Mouse (Mus musculus) megakaryocyte, embryonic 14.5 days (primary cell): Measurements from ENCODE around the gene Gng7. TPM values are rescaled to one million over a fixed set of nuclear protein-coding genes. Genes with fewer than 3 reads are reported as not detected.
"Not testable (repeated sequence)": the region's sequence is repeated elsewhere in the genome, so short reads cannot be mapped to it uniquely, and the experiment has no call there.

Experiments
- H3K27me3 ChIP-seq: replicated peaks from 2 replicates; pipeline ENCODE3; 2012; ENCODE audit warnings: inconsistent platforms
- H3K36me3 ChIP-seq: replicated peaks from 2 replicates; pipeline ENCODE3; 2012; ENCODE audit warnings: low read length, inconsistent platforms, mixed read lengths
- H3K4me1 ChIP-seq: 2 replicates; pipeline ENCODE4 v1.6.1; 2012; ENCODE audit warnings: inconsistent platforms
- H3K4me3 ChIP-seq: replicated peaks from 2 replicates; pipeline ENCODE3; 2012; ENCODE audit warnings: moderate library complexity, mild to moderate bottlenecking, inconsistent platforms
- H3K9me3 ChIP-seq: 2 replicates; pipeline ENCODE4 v1.6.1; 2012; ENCODE audit warnings: inconsistent platforms
- FLI1 ChIP-seq: IDR thresholded peaks from 2 replicates; pipeline ENCODE4 v1.6.1; 2012; ENCODE audit warnings: low read length, inconsistent platforms, mixed read lengths
- GATA1 ChIP-seq: IDR thresholded peaks from 3 replicates; pipeline ENCODE4 v1.6.1; 2012; ENCODE audit warnings: mixed read lengths, low read length, inconsistent platforms, borderline replicate concordance
- polyA plus RNA-seq: library from polyadenylated mRNA; stranded (reverse); fragments of >175 nt; gene quantifications from 2 replicates; pipeline ENCODE4 v1.2.3, GENCODE M21; 2012; ENCODE audit warnings: low replicate concordance; ENCODE audit not compliant: insufficient read depth

The Gng7 gene
- 0.41 and 1.1 TPM in 2 replicates for polyA plus RNA-seq

GRCm38 (mm10) chr10:81014393-81015384 is at the start of gene Gng7:
Gene Gng7, minus strand, starts transcription at chr10:81014945.
- Histone ChIP-seq H3K36me3 (no peaks in the 10 kb centered on the region), H3K4me3 (peak within 1 kb of the TSS; percentile 86), H3K27me3 (peaks cover 25% of the 10 kb centered on the region), H3K9me3 (no peaks in the 10 kb centered on the region), H3K4me1 (peaks cover 30% of the 10 kb centered on the region)
- no peak for TF ChIP-seq FLI1
- no peak for TF ChIP-seq GATA1

DNA sequence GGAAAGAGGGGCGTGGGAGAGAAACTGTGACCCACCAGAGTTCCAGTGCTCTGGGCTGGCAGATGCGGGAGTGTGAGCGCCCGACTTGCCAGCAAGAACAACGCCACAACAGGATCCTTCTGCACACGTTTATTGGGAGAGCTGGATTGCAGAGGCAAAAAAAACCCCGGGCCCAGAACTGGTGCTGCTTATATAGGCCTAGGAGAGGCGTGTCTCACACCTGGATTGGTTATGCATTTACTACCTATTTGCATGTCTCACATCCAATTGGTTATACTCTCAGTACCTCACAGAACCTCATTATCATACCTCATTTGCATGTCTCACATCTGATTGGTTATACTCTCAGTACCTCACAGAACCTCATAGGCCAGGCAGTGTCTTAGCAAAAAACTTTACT is 49.8 kb upstream of the Gng7 start:
- not testable (repeated sequence) for H3K27me3 ChIP-seq, H3K36me3 ChIP-seq, H3K4me3 ChIP-seq, H3K9me3 ChIP-seq
- peaks cover 25% of the 10 kb centered on the region for H3K4me1 ChIP-seq

DNA sequence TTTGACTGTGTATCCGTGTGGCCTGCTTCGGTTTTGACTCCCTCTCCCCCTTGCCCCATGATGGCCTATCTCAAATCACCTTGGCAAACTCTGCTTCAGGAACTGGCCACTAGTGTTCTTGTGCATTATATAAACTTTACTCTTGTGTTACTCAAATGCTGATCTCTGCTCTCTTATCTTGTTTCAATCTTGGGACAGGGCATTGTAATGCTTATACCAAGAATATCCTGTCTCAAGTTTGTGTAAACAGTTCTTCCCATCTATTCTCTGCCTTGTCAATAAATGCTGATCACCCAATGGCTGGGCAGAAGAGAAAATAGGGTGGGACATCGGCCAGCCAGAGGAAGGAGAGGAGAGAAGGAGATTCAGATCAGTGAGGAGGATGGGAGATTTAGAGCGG is 48.0 kb upstream of the Gng7 start:
- TF ChIP-seq FLI1 (no peak), GATA1 (no peak)
- no peaks in the 10 kb centered on the region for H3K9me3 ChIP-seq
- H3K4me1 ChIP-seq = peaks cover 27% of the 10 kb centered on the region
- H3K4me3 ChIP-seq = no peak overlapping the region
- no peaks in the 10 kb centered on the region for H3K27me3 ChIP-seq
- peaks cover 8% of the 10 kb centered on the region for H3K36me3 ChIP-seq

DNA sequence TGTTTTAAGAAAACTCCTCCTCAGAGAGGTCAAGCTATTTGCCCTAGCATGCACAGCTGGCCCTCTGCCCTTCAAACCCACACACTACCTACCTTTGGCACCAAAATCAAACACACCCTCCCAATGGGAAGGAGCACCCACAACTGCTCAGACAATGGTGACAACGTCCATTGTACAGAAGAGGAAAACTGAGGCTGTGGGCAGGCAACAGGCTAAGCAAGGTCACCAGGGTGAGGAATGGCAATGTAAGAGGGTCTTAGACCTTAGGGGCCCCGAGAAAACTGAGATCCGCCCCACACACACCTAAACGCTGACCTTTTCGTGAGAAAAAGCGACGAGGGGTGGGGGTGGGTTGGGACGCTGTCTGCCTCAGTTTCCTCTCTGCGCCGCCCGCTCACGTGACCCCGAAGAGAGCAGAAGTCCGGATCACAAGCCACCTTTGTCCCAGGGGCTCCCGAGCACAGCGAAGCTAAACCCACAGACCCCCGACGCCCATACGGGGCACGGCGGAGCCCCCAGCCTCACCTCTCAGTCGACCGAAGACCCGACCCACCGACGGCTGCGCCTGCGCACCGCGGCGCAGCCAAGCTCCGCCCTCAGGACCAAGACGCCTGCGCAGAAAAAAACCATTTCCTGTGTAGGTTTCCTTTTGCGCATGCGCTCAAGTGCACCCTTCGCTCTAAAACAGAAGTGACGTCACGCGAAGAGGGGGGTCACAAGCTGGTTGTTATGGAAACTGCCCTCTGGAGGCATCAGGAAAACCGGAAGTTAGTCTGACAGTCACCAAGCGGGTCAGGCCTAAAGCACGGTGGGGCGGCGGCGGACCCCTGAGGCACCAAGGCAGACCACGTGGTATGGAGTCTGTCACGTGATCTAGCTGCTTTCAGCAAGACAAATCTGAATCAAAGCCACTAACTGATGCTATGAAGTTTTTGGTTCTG is 45.1 kb upstream of the Gng7 start, which contains the start of gene Sgta:
Gene Sgta, minus strand, starts transcription at position 579 of the 941 bp plus-strand sequence.
- peaks cover 55% of the 10 kb centered on the region for H3K4me1 ChIP-seq
- peak within 1 kb of the TSS; percentile 91 for H3K4me3 ChIP-seq
- no peaks in the 10 kb centered on the region for H3K27me3 ChIP-seq
- TF ChIP-seq FLI1 (peak; percentile 21; the same call in 1 of the 2 replicates), GATA1 (no peak)
- no peaks in the 10 kb centered on the region for H3K9me3 ChIP-seq
- H3K36me3 ChIP-seq = peaks cover 34% of the 10 kb centered on the region

DNA sequence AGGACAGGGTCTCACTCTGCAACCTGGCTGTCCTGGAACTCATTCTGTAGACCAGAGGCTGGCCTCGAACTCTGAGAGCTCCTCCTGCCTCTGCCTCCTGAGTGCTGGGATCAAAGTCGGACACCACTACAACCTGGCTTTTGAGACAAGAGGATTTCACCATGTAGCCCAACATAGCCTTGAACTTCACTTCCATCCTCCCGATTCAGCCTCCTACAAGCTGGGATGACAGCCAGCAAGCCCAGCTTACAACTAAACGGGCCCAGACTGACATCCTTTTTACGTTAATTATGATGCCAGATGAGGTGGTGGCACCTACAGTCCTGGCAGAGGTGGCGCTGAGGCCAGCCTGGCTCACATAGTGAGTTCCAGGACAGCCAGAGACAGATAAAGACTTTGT is 44.2 kb upstream of the Gng7 start:
- Histone ChIP-seq H3K36me3 (peaks cover 44% of the 10 kb centered on the region), H3K4me1 (peaks cover 65% of the 10 kb centered on the region), H3K9me3 (no peaks in the 10 kb centered on the region), H3K4me3 (peak overlapping the region; percentile 91), H3K27me3 (no peaks in the 10 kb centered on the region)
- no peak for TF ChIP-seq GATA1
- no peak for TF ChIP-seq FLI1

GRCm38 (mm10) chr10:81057406-81058130 is 42.8 kb upstream of the Gng7 start:
- Histone ChIP-seq H3K4me3 (peak overlapping the region; percentile 65), H3K9me3 (no peaks in the 10 kb centered on the region), H3K4me1 (peaks cover 74% of the 10 kb centered on the region), H3K36me3 (peaks cover 57% of the 10 kb centered on the region), H3K27me3 (no peaks in the 10 kb centered on the region)
- TF ChIP-seq FLI1 (no peak), GATA1 (no peak)

GRCm38 (mm10) chr10:81055802-81056340 is 41.1 kb upstream of the Gng7 start:
- H3K36me3 ChIP-seq = peaks cover 74% of the 10 kb centered on the region
- H3K9me3 ChIP-seq, H3K27me3 ChIP-seq, H3K4me3 ChIP-seq: not testable (repeated sequence)
- peaks cover 89% of the 10 kb centered on the region for H3K4me1 ChIP-seq

DNA sequence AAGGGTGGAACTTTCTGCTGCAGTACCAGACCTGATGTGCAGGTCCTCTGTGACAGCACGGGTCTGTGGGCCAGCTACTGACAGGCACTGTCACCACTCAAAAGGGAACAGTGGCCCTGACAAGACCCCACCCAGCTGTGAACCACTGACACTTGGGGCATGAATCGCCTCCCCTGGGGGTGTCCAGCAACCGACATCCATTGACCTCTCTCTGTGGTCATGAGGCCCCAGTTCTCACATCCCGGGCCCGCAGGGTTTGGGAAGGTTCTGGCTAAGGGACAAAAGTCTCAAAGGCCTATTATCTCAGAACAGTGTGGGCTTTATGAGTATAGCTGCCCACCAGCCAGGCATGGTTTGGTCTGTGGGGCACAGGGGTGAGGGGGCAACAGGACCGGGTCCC is 40.4 kb upstream of the Gng7 start:
- H3K4me1 ChIP-seq = peaks cover 96% of the 10 kb centered on the region
- H3K36me3 ChIP-seq = peaks cover 81% of the 10 kb centered on the region
- no peak for TF ChIP-seq FLI1
- no peak for TF ChIP-seq GATA1

GRCm38 (mm10) chr10:81052577-81052976 is 37.8 kb upstream of the Gng7 start:
- TF ChIP-seq GATA1 (no peak), FLI1 (no peak)
- H3K27me3 ChIP-seq = no peaks in the 10 kb centered on the region
- no peak overlapping the region for H3K4me3 ChIP-seq
- peaks cover 97% of the 10 kb centered on the region for H3K4me1 ChIP-seq
- H3K9me3 ChIP-seq = no peaks in the 10 kb centered on the region
- H3K36me3 ChIP-seq = peaks cover 98% of the 10 kb centered on the region

More for the DNA sequence above, 40.4 kb upstream of the Gng7 start:
- H3K4me3 ChIP-seq = no peak overlapping the region
- no peaks in the 10 kb centered on the region for H3K9me3 ChIP-seq
- H3K27me3 ChIP-seq = no peaks in the 10 kb centered on the region
